Mouse (Mus musculus): ENCODE data around the gene Ext2.

The Ext2 gene

GRCm38 (mm10) chr2:93619208-93619849, 203.0 kb downstream of the Ext2 start:
- no peak for DNase-seq (ENCODE audit: low read depth)

- DNase-seq (ENCODE audit: low read depth): no peak
Measured at GRCm38 (mm10) chr2:93618447-93619199, 203.7 kb downstream of the Ext2 start.

GRCm38 (mm10) chr2:93615845-93616689, 206.3 kb downstream of the Ext2 start:
- no peak for DNase-seq (ENCODE audit: low read depth)

GRCm38 (mm10) chr2:93613020-93613419, 209.3 kb downstream of the Ext2 start:
- no peak for DNase-seq (ENCODE audit: low read depth)

All from fibroblast of lung, adult 2 months (primary cell).